ENCODE assay signal across 8 mouse cellular contexts in the genomic region with DNA sequence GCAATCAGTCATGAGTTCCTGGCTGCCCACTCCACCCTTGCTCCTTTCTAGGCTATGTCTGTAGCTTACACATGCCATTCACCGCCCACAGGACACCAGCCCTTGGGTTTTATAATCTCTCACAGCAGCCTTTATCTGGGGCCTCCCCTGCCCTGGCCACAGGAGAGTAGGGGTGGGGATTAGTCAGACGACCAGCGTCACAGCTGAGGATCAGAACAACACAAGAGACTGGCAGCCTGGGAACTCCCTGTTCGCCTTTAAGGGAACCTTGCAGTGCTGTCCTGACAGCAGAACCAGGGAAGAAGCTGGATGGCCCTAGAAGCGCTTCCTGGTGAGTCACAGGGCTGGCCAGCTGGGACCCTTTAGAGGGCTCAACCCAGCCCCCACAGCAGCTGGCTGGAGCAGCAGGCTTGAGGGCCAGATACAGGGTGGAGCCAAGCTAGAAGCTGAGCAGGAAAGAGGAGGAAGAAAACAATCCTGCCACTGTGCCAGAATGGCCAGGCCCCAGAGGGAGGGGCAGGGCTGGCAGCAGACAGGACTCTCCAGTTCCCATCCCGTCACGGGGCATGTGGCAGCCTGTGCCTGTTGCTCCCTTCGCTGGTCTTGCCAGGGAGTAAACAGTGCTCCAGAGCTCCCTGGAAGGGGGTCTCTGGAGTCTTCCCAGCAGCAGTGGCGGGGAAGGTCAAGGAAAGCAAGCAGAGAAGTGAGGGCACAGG. TPM values are rescaled to one million over a fixed set of nuclear protein-coding genes. Genes with fewer than 3 reads are reported as not detected.
DNase-seq lines count a peak whose midpoint lies in the region; ATAC-seq and TF ChIP-seq lines count a peak whose summit lies in the region.

No protein-coding gene starts in this region.

- peaks cover 41% of the 10 kb centered on the region for H3K4me1 ChIP-seq in lung, embryonic 14.5 days (ENCODE audit: insufficient read depth)
- H3K4me1 ChIP-seq in olfactory bulb, adult 2 months (ENCODE audit: control insufficient read depth, insufficient read depth, low read length): peaks cover 51% of the 10 kb centered on the region

- H3K9ac ChIP-seq in lung, embryonic 14.5 days: peak overlapping the region; percentile 48

- peaks cover 35% of the 10 kb centered on the region for H3K36me3 ChIP-seq in lung, embryonic 14.5 days (ENCODE audit: insufficient read depth)

- TF ChIP-seq POLR2A in olfactory bulb, adult 2 months (IDR thresholded peaks at IDR 0.05; ENCODE audit: insufficient read depth, low read depth, low read length): no peak

- H3K9me3 ChIP-seq in lung, embryonic 14.5 days (ENCODE audit: low read depth, low read length): no peaks in the 10 kb centered on the region

- H3K4me3 ChIP-seq in lung, embryonic 14.5 days (ENCODE audit: low read depth, low read length): peak overlapping the region; percentile 17
- H3K4me3 ChIP-seq in olfactory bulb, adult 2 months (ENCODE audit: insufficient read depth, low read depth, low read length): no peak overlapping the region

- no peak for TF ChIP-seq CTCF in lung, embryonic 14.5 days (IDR thresholded peaks at IDR 0.05; ENCODE audit: low read depth)
- no peak for TF ChIP-seq CTCF in olfactory bulb, adult 2 months (IDR thresholded peaks at IDR 0.05; ENCODE audit: insufficient read depth, low read depth, low read length)

- peak overlapping the region; percentile 58 for H3K4me2 ChIP-seq in lung, embryonic 14.5 days

- H3K27me3 ChIP-seq in lung, embryonic 14.5 days (ENCODE audit: insufficient read depth, low read length): no peaks in the 10 kb centered on the region

- peak; percentile 98 for DNase-seq in Muller cell, postnatal 12 days (ENCODE audit: inconsistent ontology term)
- DNase-seq in cerebellum, postnatal 10 days: peak; percentile 87 to 93
- peak; percentile 86 to 88 for DNase-seq in frontal cortex, adult 2 months (ENCODE audit: extremely low spot score in 1 of 2, low spot score in 1 of 2)
- peak; percentile 68 for DNase-seq in layer of hippocampus, adult 9-10 months (ENCODE audit: low spot score)
- DNase-seq in lung, embryonic 14.5 days: peak; percentile 94
- peak; percentile 81 to 96 for DNase-seq in urinary bladder, adult 18-20 months (ENCODE audit: low spot score in 2 of 2)

- peak overlapping the region; percentile 97 for H3K27ac ChIP-seq in lung, embryonic 14.5 days (ENCODE audit: low read depth)
- peak overlapping the region; percentile 74 for H3K27ac ChIP-seq in olfactory bulb, adult 2 months (ENCODE audit: insufficient read depth, low read depth, low read length)

- 4% methylated on average over 9 of the region's 9 CpGs for WGBS in lung, embryonic 14.5 days
- 26% methylated on average over 9 of the region's 9 CpGs for WGBS in olfactory bulb, adult 2 months

- peak; percentile 75 to 76 for ATAC-seq in hematopoietic stem cell, adult 5-6 weeks (replicated peaks in 1 of 2; ENCODE audit: insufficient read depth in 1 of 2, low FRiP score in 2 of 2, low TSS enrichment in 1 of 2, low read depth in 1 of 2, poor library complexity in 2 of 2, severe bottlenecking in 2 of 2)
- peak; percentile 91 for ATAC-seq in lung, embryonic 14.5 days (ENCODE audit: insufficient read depth)

RNA-seq across cellular contexts. Expression of a gene that starts 9.8 kb away (rescaled TPM):
- 25.7 and 33.6 TPM in 2 replicates for polyA plus RNA-seq in frontal cortex, adult 2 months (2012; rRNA removed)
- 29.9 and 36.7 TPM in 2 replicates for total RNA-seq in hematopoietic stem cell, adult 5-6 weeks (2017)
- polyA plus RNA-seq in lung, embryonic 14.5 days (2014; fragmentation: Nextera tagmentation; extraction: Ambion mirVana): 25.5 and 29.8 TPM in 2 replicates
- polyA plus RNA-seq in olfactory bulb, adult 2 months (2012; ENCODE audit: insufficient read depth, insufficient read length, low replicate concordance, missing spikeins): 36.6 TPM in 1 of 2 replicates, not detected in the other

RNA-seq across cellular contexts. Expression of a gene that starts 10.9 kb away (rescaled TPM):
- 110 and 135 TPM in 2 replicates for polyA plus RNA-seq in frontal cortex, adult 2 months (2012; rRNA removed)
- 12.3 and 29.0 TPM in 2 replicates for total RNA-seq in hematopoietic stem cell, adult 5-6 weeks (2017)
- 103 and 104 TPM in 2 replicates for polyA plus RNA-seq in lung, embryonic 14.5 days (2014; fragmentation: Nextera tagmentation; extraction: Ambion mirVana)
- not detected in 2 replicates for polyA plus RNA-seq in olfactory bulb, adult 2 months (2012; ENCODE audit: insufficient read depth, insufficient read length, low replicate concordance, missing spikeins)

RNA-seq across cellular contexts. Expression of a gene that starts 11.1 kb away (rescaled TPM):
- polyA plus RNA-seq in frontal cortex, adult 2 months (2012; rRNA removed): 182 and 184 TPM in 2 replicates
- 115 and 150 TPM in 2 replicates for total RNA-seq in hematopoietic stem cell, adult 5-6 weeks (2017)
- 233 and 236 TPM in 2 replicates for polyA plus RNA-seq in lung, embryonic 14.5 days (2014; fragmentation: Nextera tagmentation; extraction: Ambion mirVana)
- not detected in 2 replicates for polyA plus RNA-seq in olfactory bulb, adult 2 months (2012; ENCODE audit: insufficient read depth, insufficient read length, low replicate concordance, missing spikeins)

RNA-seq across cellular contexts. Expression of a gene that starts 17.3 kb away (rescaled TPM):
- polyA plus RNA-seq in frontal cortex, adult 2 months (2012; rRNA removed): 0.14 TPM in 1 of 2 replicates, not detected in the other
- 0.15 TPM in 1 of 2 replicates, not detected in the other for total RNA-seq in hematopoietic stem cell, adult 5-6 weeks (2017)
- 0.18 and 0.57 TPM in 2 replicates for polyA plus RNA-seq in lung, embryonic 14.5 days (2014; fragmentation: Nextera tagmentation; extraction: Ambion mirVana)
- not detected in 2 replicates for polyA plus RNA-seq in olfactory bulb, adult 2 months (2012; ENCODE audit: insufficient read depth, insufficient read length, low replicate concordance, missing spikeins)

RNA-seq across cellular contexts. Expression of a gene that starts 59.7 kb away (rescaled TPM):
- polyA plus RNA-seq in frontal cortex, adult 2 months (2012; rRNA removed): 213 and 235 TPM in 2 replicates
- 345 and 397 TPM in 2 replicates for total RNA-seq in hematopoietic stem cell, adult 5-6 weeks (2017)
- 365 and 370 TPM in 2 replicates for polyA plus RNA-seq in lung, embryonic 14.5 days (2014; fragmentation: Nextera tagmentation; extraction: Ambion mirVana)
- not detected in 2 replicates for polyA plus RNA-seq in olfactory bulb, adult 2 months (2012; ENCODE audit: insufficient read depth, insufficient read length, low replicate concordance, missing spikeins)
